ENCODE assay signal across 9 mouse cellular contexts in genomic region chr12:117053851-117054769, GRCm38 (mm10).
DNase-seq lines count a peak whose midpoint lies in the region; ATAC-seq and TF ChIP-seq lines count a peak whose summit lies in the region.
"Had no signal": no experiment of that assay in that cellular context is flagged by ENCODE, and none has a peak within 500 bp of the region (broad histone marks: within the 10 kb centered on the region; RNA-seq: fewer than 3 reads in every experiment).

No protein-coding gene starts in this region.

- no peaks in the 10 kb centered on the region for H3K9me3 ChIP-seq in heart, embryonic 16.5 days (replicated peaks; ENCODE audit: control insufficient read depth, low read length)
- no peaks in the 10 kb centered on the region for H3K9me3 ChIP-seq in embryonic facial prominence, embryonic 10.5 days
- no peaks in the 10 kb centered on the region for H3K9me3 ChIP-seq in intestine, postnatal 0 days (ENCODE audit: control insufficient read depth)
- H3K9me3 ChIP-seq in midbrain, embryonic 16.5 days (replicated peaks; ENCODE audit: control insufficient read depth, low read length, poor library complexity, severe bottlenecking) = no peaks in the 10 kb centered on the region
- no peaks in the 10 kb centered on the region for H3K9me3 ChIP-seq in liver, embryonic 11.5 days (ENCODE audit: control insufficient read depth, low read length)

- ATAC-seq in heart, embryonic 16.5 days (replicated peaks; ENCODE audit: extremely low read depth, insufficient read depth, low FRiP score) = no peak
- no peak for ATAC-seq in intestine, postnatal 0 days
- ATAC-seq in midbrain, embryonic 16.5 days = peak; percentile 78
- ATAC-seq in liver, embryonic 11.5 days (replicated peaks; ENCODE audit: low FRiP score) = no peak

- peaks cover 15% of the 10 kb centered on the region for H3K4me1 ChIP-seq in heart, embryonic 16.5 days (ENCODE audit: control insufficient read depth, insufficient read depth, low read length)
- peaks cover 27% of the 10 kb centered on the region for H3K4me1 ChIP-seq in embryonic facial prominence, embryonic 10.5 days
- H3K4me1 ChIP-seq in intestine, postnatal 0 days (replicated peaks; ENCODE audit: control insufficient read depth, insufficient read depth, low read length) = no peaks in the 10 kb centered on the region
- peaks cover 26% of the 10 kb centered on the region for H3K4me1 ChIP-seq in midbrain, embryonic 16.5 days (ENCODE audit: control insufficient read depth, insufficient read depth, low read length)
- no peaks in the 10 kb centered on the region for H3K4me1 ChIP-seq in liver, embryonic 11.5 days (replicated peaks; ENCODE audit: control insufficient read depth, insufficient read depth, low read length)

- intact Hi-C loops in heart, postnatal 25 days (cut with DNase I) = no loop called here

- no peak for DNase-seq in heart, postnatal 25 days (ENCODE audit: low spot score)
- DNase-seq in embryonic facial prominence, embryonic 10.5 days (ENCODE audit: low spot score) = peak; percentile 36
- no peak for DNase-seq in yolk sac, embryonic 10.5 days (ENCODE audit: low spot score)
- DNase-seq in gastrocnemius, postnatal 10 days = no peak
- DNase-seq in liver, embryonic 11.5 days (ENCODE audit: low spot score) = no peak

- no peak overlapping the region for H3K9ac ChIP-seq in heart, embryonic 16.5 days (ENCODE audit: low read length)
- no peak overlapping the region for H3K9ac ChIP-seq in intestine, postnatal 0 days (ENCODE audit: low read depth, low read length)
- peak overlapping the region; percentile 50 for H3K9ac ChIP-seq in midbrain, embryonic 16.5 days (ENCODE audit: low read depth, low read length)
- no peak overlapping the region for H3K9ac ChIP-seq in liver, embryonic 11.5 days (ENCODE audit: low read depth, low read length)

- H3K27ac ChIP-seq in heart, embryonic 16.5 days (ENCODE audit: low read length) = no peak overlapping the region
- H3K27ac ChIP-seq in embryonic facial prominence, embryonic 10.5 days (replicated peaks) = peak overlapping the region; percentile 80
- H3K27ac ChIP-seq in intestine, postnatal 0 days (ENCODE audit: low read depth, low read length) = no peak overlapping the region
- peak overlapping the region; percentile 85 for H3K27ac ChIP-seq in midbrain, embryonic 16.5 days (ENCODE audit: low read length)
- H3K27ac ChIP-seq in liver, embryonic 11.5 days (ENCODE audit: low read depth, low read length) = no peak overlapping the region
- H3K27ac ChIP-seq: macrophage had no signal

- no peak for TF ChIP-seq CTCF in intestine, postnatal 0 days (IDR thresholded peaks at IDR 0.05; ENCODE audit: low read depth)

- no peak overlapping the region for H3K4me3 ChIP-seq in heart, embryonic 16.5 days (ENCODE audit: low read length)
- peak overlapping the region; percentile 18; the same call in 1 of the 2 replicates for H3K4me3 ChIP-seq in embryonic facial prominence, embryonic 10.5 days
- no peak overlapping the region for H3K4me3 ChIP-seq in intestine, postnatal 0 days (ENCODE audit: low read depth, low read length)
- no peak overlapping the region for H3K4me3 ChIP-seq in midbrain, embryonic 16.5 days (ENCODE audit: low read depth, low read length)
- no peak overlapping the region for H3K4me3 ChIP-seq in liver, embryonic 11.5 days (ENCODE audit: low read depth, low read length)

- 54% methylated on average over 21 of the region's 21 CpGs for WGBS in heart, embryonic 16.5 days
- 26% methylated on average over 21 of the region's 21 CpGs for WGBS in embryonic facial prominence, embryonic 10.5 days
- 38% methylated on average over 21 of the region's 21 CpGs for WGBS in intestine, postnatal 0 days
- 4% methylated on average over 21 of the region's 21 CpGs for WGBS in midbrain, embryonic 16.5 days
- WGBS in liver, embryonic 11.5 days = 57% methylated on average over 21 of the region's 21 CpGs

- no peaks in the 10 kb centered on the region for H3K36me3 ChIP-seq in heart, embryonic 16.5 days (ENCODE audit: control insufficient read depth, insufficient read depth)
- no peaks in the 10 kb centered on the region for H3K36me3 ChIP-seq in embryonic facial prominence, embryonic 10.5 days (replicated peaks)
- H3K36me3 ChIP-seq in intestine, postnatal 0 days (ENCODE audit: control insufficient read depth, insufficient read depth) = no peaks in the 10 kb centered on the region
- no peaks in the 10 kb centered on the region for H3K36me3 ChIP-seq in midbrain, embryonic 16.5 days (ENCODE audit: control insufficient read depth, insufficient read depth, low read length)
- no peaks in the 10 kb centered on the region for H3K36me3 ChIP-seq in liver, embryonic 11.5 days (ENCODE audit: control insufficient read depth, insufficient read depth, low read length)

- H3K27me3 ChIP-seq in heart, embryonic 16.5 days (ENCODE audit: control insufficient read depth, insufficient read depth, low read length) = no peaks in the 10 kb centered on the region
- no peaks in the 10 kb centered on the region; the same call in none of the 2 replicates for H3K27me3 ChIP-seq in embryonic facial prominence, embryonic 10.5 days (replicated peaks; ENCODE audit: low read depth, poor library complexity, severe bottlenecking)
- H3K27me3 ChIP-seq in intestine, postnatal 0 days (replicated peaks; ENCODE audit: control insufficient read depth, insufficient read depth, low read length) = no peaks in the 10 kb centered on the region
- no peaks in the 10 kb centered on the region for H3K27me3 ChIP-seq in midbrain, embryonic 16.5 days (ENCODE audit: control insufficient read depth, insufficient read depth, low read depth, low read length)
- H3K27me3 ChIP-seq in liver, embryonic 11.5 days (replicated peaks; ENCODE audit: control insufficient read depth, insufficient read depth, low read length) = no peaks in the 10 kb centered on the region

- peak overlapping the region; percentile 43 for H3K4me2 ChIP-seq in heart, embryonic 16.5 days (ENCODE audit: low read depth, low read length)
- peak overlapping the region; percentile 30 for H3K4me2 ChIP-seq in intestine, postnatal 0 days (replicated peaks; ENCODE audit: low read depth)
- H3K4me2 ChIP-seq in midbrain, embryonic 16.5 days (ENCODE audit: low read length) = peak overlapping the region; percentile 46
- no peak overlapping the region for H3K4me2 ChIP-seq in liver, embryonic 11.5 days

Comparison
In these comparisons a context has a peak if more than half of its experiments do, and no peak if none do; other contexts are left out.
1. H3K27ac ChIP-seq: peak in embryonic facial prominence, embryonic 10.5 days (single experiment) and midbrain, embryonic 16.5 days (single experiment); none in heart, embryonic 16.5 days (single experiment), intestine, postnatal 0 days (single experiment) and liver, embryonic 11.5 days (single experiment).